Mouse (Mus musculus): ENCODE measurements around the gene Gm21887.
"Not testable (repeated sequence)": the region's sequence is repeated elsewhere in the genome, so short reads cannot be mapped to it uniquely, and the experiment has no call there.

Gm21887 gene

GRCm38 (mm10) chrX:169997854-169998456 lies 11.5 kb upstream of the Gm21887 start:
- DNase-seq (ENCODE audit: low spot score): peak; percentile 100

- DNase-seq (ENCODE audit: low spot score): not testable (repeated sequence)
Observed at GRCm38 (mm10) chrX:169998559-169999219, 10.8 kb upstream of the Gm21887 start.

GRCm38 (mm10) chrX:169999226-169999883 lies 10.1 kb upstream of the Gm21887 start:
- DNase-seq (ENCODE audit: low spot score): not testable (repeated sequence)

GRCm38 (mm10) chrX:169999912-170000641 lies 9.4 kb upstream of the Gm21887 start:
- DNase-seq (ENCODE audit: low spot score): not testable (repeated sequence)

- peak; percentile 61 for DNase-seq (ENCODE audit: low spot score)
Observed at GRCm38 (mm10) chrX:170000642-170001387, 8.6 kb upstream of the Gm21887 start.

GRCm38 (mm10) chrX:170001388-170001695 lies 8.1 kb upstream of the Gm21887 start:
- not testable (repeated sequence) for DNase-seq (ENCODE audit: low spot score)

GRCm38 (mm10) chrX:170002510-170003197 lies 6.8 kb upstream of the Gm21887 start:
- DNase-seq (ENCODE audit: low spot score): not testable (repeated sequence)

- not testable (repeated sequence) for DNase-seq (ENCODE audit: low spot score)
Observed at GRCm38 (mm10) chrX:170003536-170003935, 5.9 kb upstream of the Gm21887 start.

- DNase-seq (ENCODE audit: low spot score): peak; percentile 61
Observed at GRCm38 (mm10) chrX:170004236-170004635, 5.2 kb upstream of the Gm21887 start.

GRCm38 (mm10) chrX:170004793-170005192 lies 4.7 kb upstream of the Gm21887 start:
- not testable (repeated sequence) for DNase-seq (ENCODE audit: low spot score)

GRCm38 (mm10) chrX:170005194-170005593 lies 4.3 kb upstream of the Gm21887 start:
- DNase-seq (ENCODE audit: low spot score): not testable (repeated sequence)

GRCm38 (mm10) chrX:170005695-170006297 lies 3.7 kb upstream of the Gm21887 start:
- DNase-seq (ENCODE audit: low spot score): not testable (repeated sequence)

GRCm38 (mm10) chrX:170006694-170007247 lies 2.7 kb upstream of the Gm21887 start:
- not testable (repeated sequence) for DNase-seq (ENCODE audit: low spot score)

GRCm38 (mm10) chrX:170007375-170008178 lies 1.9 kb upstream of the Gm21887 start:
- DNase-seq (ENCODE audit: low spot score): peak; percentile 36

GRCm38 (mm10) chrX:170008179-170008467 lies 1.3 kb upstream of the Gm21887 start:
- DNase-seq (ENCODE audit: low spot score): not testable (repeated sequence)

GRCm38 (mm10) chrX:170008584-170008983 lies 875 bp upstream of the Gm21887 start:
- DNase-seq (ENCODE audit: low spot score): peak; percentile 53

- peak; percentile 100 for DNase-seq (ENCODE audit: low spot score)
Observed at GRCm38 (mm10) chrX:170009801-170010221, 352 bp downstream of the Gm21887 start.

- peak; percentile 86 for DNase-seq (ENCODE audit: low spot score)
Observed at GRCm38 (mm10) chrX:170010581-170011528, 1.4 kb downstream of the Gm21887 start.

GRCm38 (mm10) chrX:170011529-170011879 lies 2.0 kb downstream of the Gm21887 start:
- not testable (repeated sequence) for DNase-seq (ENCODE audit: low spot score)
